25 mouse cellular contexts compared by ENCODE assay signal in genomic region chr8:120019297-120019696, GRCm38 (mm10).
"Had no signal": no experiment of that assay in that cellular context is flagged by ENCODE, and none has a peak within 500 bp of the region (broad histone marks: within the 10 kb centered on the region; RNA-seq: fewer than 3 reads in every experiment).

No protein-coding gene starts in this region.

- H3K4me2 ChIP-seq: heart, embryonic 12.5 days; hindbrain, embryonic 13.5 days; hindbrain, embryonic 15.5 days; intestine, embryonic 15.5 days; limb, embryonic 12.5 days; liver, embryonic 11.5 days; liver, embryonic 13.5 days had no signal

- H3K4me3 ChIP-seq: gastrocnemius, adult 2 months; heart, embryonic 10.5 days; heart, embryonic 12.5 days; hindbrain, embryonic 13.5 days; hindbrain, embryonic 15.5 days; intestine, embryonic 15.5 days; layer of hippocampus, adult 2 months; left cerebral cortex, adult 2 months; limb, embryonic 10.5 days; limb, embryonic 12.5 days; liver, embryonic 13.5 days had no signal

- H3K36me3 ChIP-seq: heart, embryonic 10.5 days; hindbrain, embryonic 13.5 days; hindbrain, embryonic 15.5 days; intestine, embryonic 15.5 days; limb, embryonic 10.5 days; limb, embryonic 12.5 days; liver, embryonic 13.5 days had no signal

- ATAC-seq: inflammation-experienced regulatory T-cells, adult 6 months; intestine, embryonic 15.5 days; intestine, postnatal 0 days had no signal

- H3K9ac ChIP-seq: heart, embryonic 12.5 days; hindbrain, embryonic 13.5 days; hindbrain, embryonic 15.5 days; intestine, embryonic 15.5 days; limb, embryonic 12.5 days; liver, embryonic 13.5 days had no signal

- H3K27ac ChIP-seq: gastrocnemius, adult 2 months; heart, embryonic 10.5 days; hindbrain, embryonic 13.5 days; hindbrain, embryonic 15.5 days; intestine, embryonic 15.5 days; layer of hippocampus, adult 2 months; left cerebral cortex, adult 2 months; limb, embryonic 10.5 days; limb, embryonic 12.5 days; liver, embryonic 13.5 days had no signal

- H3K27me3 ChIP-seq: hindbrain, embryonic 15.5 days; intestine, embryonic 15.5 days; limb, embryonic 12.5 days; liver, embryonic 13.5 days had no signal

- DNase-seq: gastrocnemius, adult 2 months; gastrocnemius, postnatal 10 days; gastrocnemius, postnatal 25 days; heart, adult 18-20 months; heart, postnatal 10 days; heart, postnatal 4 days; kidney, adult 18-20 months; kidney, adult 8-10 months; kidney, postnatal 10 days; kidney, postnatal 25 days; kidney, postnatal 4 days; liver; liver, embryonic 13.5 days had no signal

- H3K9me3 ChIP-seq: heart, embryonic 10.5 days; hindbrain, embryonic 13.5 days; hindbrain, embryonic 15.5 days; intestine, embryonic 15.5 days; limb, embryonic 10.5 days; limb, embryonic 12.5 days; liver, embryonic 13.5 days had no signal

- H3K4me1 ChIP-seq: hindbrain, embryonic 15.5 days had no signal
